Mouse (Mus musculus) E14TG2a.4 (cell line): ENCODE data around the gene Nelfcd.

Experiments used
- H3K27me3 ChIP-seq: 2 replicates; pipeline ENCODE4 v1.6.1; 2014; ENCODE audit warnings: low read length, control low read depth; ENCODE audit not compliant: insufficient read depth
- H3K36me3 ChIP-seq: 2 replicates; pipeline ENCODE4 v1.6.1; 2014; ENCODE audit warnings: low read length, control low read depth; ENCODE audit not compliant: insufficient read depth
- H3K4me1 ChIP-seq: replicated peaks from 2 replicates; pipeline ENCODE4 v1.6.1; 2014; ENCODE audit warnings: low read depth, low read length, control low read depth
- H3K4me3 ChIP-seq: replicated peaks from 2 replicates; pipeline ENCODE4 v1.5.1; 2014; ENCODE audit warnings: mild to moderate bottlenecking, low read length
- H3K9me3 ChIP-seq: 2 replicates; pipeline ENCODE4 v1.6.1; 2014; ENCODE audit warnings: low read length, control low read depth
- CTCF ChIP-seq: conservative IDR thresholded peaks from 2 replicates; pipeline ENCODE4 v1.5.1; 2014; ENCODE audit warnings: low read length
- NANOG ChIP-seq: IDR thresholded peaks from 2 replicates; pipeline ENCODE4 v1.6.1; 2014; ENCODE audit warnings: borderline replicate concordance, low read length, mixed read lengths
- POU5F1 ChIP-seq: IDR thresholded peaks from 2 replicates; pipeline ENCODE4 v1.6.1; 2014; ENCODE audit warnings: low read length, borderline replicate concordance

Nelfcd gene

DNA sequence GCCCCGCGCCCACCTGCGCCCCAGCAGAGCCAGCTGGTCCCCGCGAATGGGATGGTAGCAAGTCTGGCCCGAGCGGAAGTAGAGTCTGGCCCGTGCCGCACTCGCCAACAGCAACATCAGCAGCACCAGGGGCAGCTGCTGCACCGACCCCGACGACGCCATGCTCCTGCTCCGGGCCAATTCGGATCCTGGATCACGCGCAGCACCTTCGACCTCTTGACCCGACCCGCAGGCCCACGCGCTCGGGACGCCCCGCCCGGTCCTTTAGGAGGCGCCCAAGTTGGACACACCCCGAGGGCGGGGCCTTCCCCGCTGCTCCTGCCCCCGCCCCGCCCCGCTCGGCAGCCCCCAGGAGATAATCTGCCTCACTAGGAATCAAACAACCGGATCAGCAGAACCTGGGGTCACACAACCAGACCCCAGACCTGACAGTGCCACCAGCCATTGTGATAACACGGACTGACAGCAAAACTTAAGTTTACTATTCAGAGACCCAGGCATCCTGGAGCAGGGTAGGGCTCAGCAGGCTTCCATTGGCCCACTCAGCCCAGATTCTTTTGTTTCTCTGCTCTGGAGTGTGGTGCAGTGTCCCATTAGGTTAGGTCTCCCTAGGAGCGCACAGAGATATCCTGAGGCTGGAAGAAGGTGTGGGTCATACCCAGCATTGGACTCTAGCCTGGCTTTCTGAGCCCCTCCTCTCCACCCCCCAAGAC, 23.3 kb downstream of the Nelfcd start, which contains the start of gene Ctsz:
Gene Ctsz, minus strand, starts transcription at position 303 of the 713 bp plus-strand sequence.
- peak within 1 kb of the TSS; percentile 79 for H3K4me3 ChIP-seq
- H3K27me3 ChIP-seq, result peaks cover 8% of the 10 kb centered on the region
- no peak for TF ChIP-seq CTCF
- no peak for TF ChIP-seq POU5F1
- TF ChIP-seq NANOG, result no peak
- H3K36me3 ChIP-seq, result peaks cover 30% of the 10 kb centered on the region
- no peaks in the 10 kb centered on the region for H3K9me3 ChIP-seq
- peaks cover 60% of the 10 kb centered on the region for H3K4me1 ChIP-seq

DNA sequence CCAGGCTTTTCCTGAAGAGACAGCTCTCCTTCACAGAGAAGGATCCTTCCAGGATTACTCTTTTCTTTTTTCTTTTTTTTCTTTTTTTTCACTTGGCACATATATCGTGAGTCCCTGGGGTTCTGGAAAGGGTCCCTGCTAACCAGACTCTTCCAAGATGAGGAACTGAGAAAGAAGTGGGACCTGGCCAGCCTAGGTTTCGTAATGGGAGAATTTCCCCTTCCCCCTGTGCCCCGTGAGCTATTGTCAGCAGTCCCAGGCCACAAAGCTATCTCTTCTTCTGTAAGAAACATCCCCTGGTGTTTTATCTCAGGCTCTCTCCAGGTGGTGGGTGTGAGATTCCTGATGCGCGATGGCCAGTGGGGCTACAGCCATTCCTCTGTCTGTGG, 23.8 kb downstream of the Nelfcd start:
- Histone ChIP-seq H3K4me1 (peaks cover 55% of the 10 kb centered on the region), H3K4me3 (peak overlapping the region; percentile 79; the same call in 1 of the 2 replicates), H3K36me3 (peaks cover 30% of the 10 kb centered on the region), H3K27me3 (peaks cover 13% of the 10 kb centered on the region), H3K9me3 (no peaks in the 10 kb centered on the region)
- TF ChIP-seq NANOG (no peak), CTCF (no peak), POU5F1 (no peak)

DNA sequence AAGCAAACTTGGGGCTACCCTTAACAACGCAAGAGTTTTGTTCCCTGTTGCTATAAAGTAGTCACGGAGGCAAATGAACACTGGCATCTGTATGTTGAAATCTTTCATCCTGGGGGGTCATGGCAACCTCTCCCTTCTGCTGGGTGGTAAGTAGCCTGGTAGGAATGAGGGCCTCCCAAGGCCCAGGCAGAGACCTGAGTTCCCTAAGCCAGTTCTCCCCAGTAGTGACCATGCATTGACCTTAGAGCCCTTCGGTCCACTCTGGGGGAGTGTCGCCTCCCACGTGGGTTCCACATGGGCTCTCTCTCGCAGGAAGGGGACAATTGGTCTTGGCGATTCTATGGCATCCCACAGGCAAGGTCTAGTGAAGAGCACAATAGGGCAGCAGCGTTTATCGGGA, 24.4 kb downstream of the Nelfcd start:
- H3K27me3 ChIP-seq, result peaks cover 14% of the 10 kb centered on the region
- no peak overlapping the region for H3K4me3 ChIP-seq
- peaks cover 50% of the 10 kb centered on the region for H3K4me1 ChIP-seq
- TF ChIP-seq CTCF, result no peak
- TF ChIP-seq POU5F1, result no peak
- no peak for TF ChIP-seq NANOG
- H3K36me3 ChIP-seq, result peaks cover 25% of the 10 kb centered on the region
- no peaks in the 10 kb centered on the region for H3K9me3 ChIP-seq

DNA sequence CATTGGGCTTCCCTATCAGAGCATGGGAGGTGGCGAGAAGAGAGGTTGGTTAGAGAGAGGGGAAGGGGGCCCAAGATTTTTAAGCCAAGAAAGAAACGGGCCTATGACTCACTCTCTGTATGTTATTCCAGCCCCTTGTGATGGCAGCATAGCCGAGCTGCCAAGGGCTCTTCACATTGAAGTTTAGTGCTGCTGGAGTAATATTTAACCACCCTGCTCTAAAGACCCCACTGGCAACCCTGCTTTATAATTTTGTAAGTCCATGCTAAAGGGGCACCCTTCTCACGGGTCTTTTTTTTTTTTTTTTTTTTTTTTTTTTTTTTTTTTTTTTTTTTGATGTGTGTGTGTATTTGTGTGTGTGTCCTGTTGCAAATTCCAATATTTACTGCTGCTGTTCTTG, 26.3 kb downstream of the Nelfcd start:
- Histone ChIP-seq H3K9me3 (no peaks in the 10 kb centered on the region), H3K27me3 (peaks cover 32% of the 10 kb centered on the region), H3K4me3 (no peak overlapping the region), H3K4me1 (peaks cover 32% of the 10 kb centered on the region), H3K36me3 (peaks cover 9% of the 10 kb centered on the region)
- TF ChIP-seq NANOG (no peak), POU5F1 (no peak), CTCF (no peak)

DNA sequence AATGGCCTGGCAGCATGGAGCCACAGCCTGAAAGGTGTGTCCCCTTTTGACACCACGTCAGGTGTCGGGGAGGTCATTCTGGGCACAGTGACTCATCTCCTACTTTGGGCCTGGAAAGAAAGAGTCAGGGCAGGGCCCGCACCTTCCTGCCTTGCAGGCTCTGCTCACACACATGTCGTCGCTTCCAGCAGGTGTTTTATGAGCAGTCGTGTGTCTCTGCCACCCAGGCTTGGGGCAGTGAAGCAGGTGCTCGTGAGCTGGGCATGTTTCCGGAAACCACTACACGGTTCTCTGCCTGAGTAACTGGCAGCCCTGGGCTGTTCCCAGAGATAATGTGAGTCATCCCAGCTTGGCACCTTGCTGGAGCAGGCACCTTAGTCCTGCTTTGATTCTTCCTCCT, 26.9 kb downstream of the Nelfcd start:
- H3K36me3 ChIP-seq, result peaks cover 3% of the 10 kb centered on the region; the same call in 1 of the 2 replicates

DNA sequence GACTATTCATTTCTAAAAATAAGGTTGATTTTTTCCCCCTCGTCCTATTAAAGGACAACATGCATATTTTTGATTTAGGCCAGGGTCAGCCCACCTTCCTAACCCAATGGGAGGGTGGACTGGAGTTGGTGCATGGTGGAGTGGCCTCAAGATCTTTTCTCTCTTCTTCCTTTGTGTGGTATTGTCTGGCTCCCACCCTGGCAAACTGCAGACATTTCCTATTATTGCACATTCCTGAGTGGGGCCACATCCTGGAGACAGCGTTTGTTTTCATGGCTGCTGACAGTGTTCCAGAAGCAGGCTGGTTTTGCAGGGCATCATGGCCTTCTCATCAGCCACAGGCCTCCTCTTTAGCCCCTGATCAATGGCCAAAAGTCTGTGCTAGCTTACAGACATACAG, 27.4 kb downstream of the Nelfcd start:
- no peak for TF ChIP-seq POU5F1
- TF ChIP-seq CTCF, result no peak
- no peak for TF ChIP-seq NANOG
- Histone ChIP-seq H3K36me3 (no peaks in the 10 kb centered on the region), H3K27me3 (peaks cover 39% of the 10 kb centered on the region), H3K9me3 (no peaks in the 10 kb centered on the region), H3K4me3 (no peak overlapping the region), H3K4me1 (peaks cover 21% of the 10 kb centered on the region)

More for the DNA sequence above, 26.9 kb downstream of the Nelfcd start:
- peaks cover 27% of the 10 kb centered on the region for H3K4me1 ChIP-seq
- TF ChIP-seq POU5F1 (no peak), NANOG (no peak), CTCF (no peak)
- H3K9me3 ChIP-seq, result no peaks in the 10 kb centered on the region
- H3K27me3 ChIP-seq, result peaks cover 36% of the 10 kb centered on the region
- H3K4me3 ChIP-seq, result no peak overlapping the region

DNA sequence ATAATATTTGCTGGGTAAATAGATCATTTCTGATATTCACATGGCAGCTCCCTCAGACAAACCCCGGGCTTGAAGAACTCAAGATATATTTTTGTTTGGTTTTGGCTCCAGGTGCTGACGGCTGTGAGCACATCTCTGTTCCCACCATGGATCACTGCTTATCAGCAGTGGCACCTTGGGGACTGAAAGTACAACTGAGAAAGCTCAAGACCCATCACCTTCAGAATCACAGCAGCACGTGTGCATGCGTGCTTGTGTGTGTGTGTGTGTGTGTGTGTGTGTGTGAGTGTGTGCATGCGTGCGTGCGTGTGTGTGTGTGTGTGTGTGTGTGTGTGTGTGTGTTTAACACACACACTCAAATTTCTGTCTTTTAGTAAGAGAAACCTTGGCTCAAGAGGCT, 28.8 kb downstream of the Nelfcd start:
- Histone ChIP-seq H3K36me3 (no peaks in the 10 kb centered on the region), H3K4me3 (no peak overlapping the region)
- TF ChIP-seq NANOG (no peak), CTCF (no peak), POU5F1 (no peak)

DNA sequence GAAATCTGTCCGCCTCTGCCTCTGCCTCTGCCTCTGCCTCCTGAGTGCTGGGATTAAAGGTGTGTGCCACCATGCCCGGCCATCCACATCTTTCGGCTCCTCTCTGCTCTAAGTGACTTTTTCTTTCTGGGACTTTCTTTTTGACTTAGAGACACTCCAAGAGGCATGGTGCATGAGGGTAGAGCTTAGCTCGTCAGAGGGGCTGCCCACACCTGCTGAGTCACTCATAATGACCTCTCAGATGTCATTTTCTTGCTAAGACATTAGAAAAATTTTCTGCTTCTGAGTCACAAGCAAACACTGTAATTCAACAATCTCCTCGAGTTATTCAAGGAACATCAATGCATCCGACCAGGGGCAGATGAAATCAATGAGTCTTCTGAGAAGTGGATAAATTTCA, 29.4 kb downstream of the Nelfcd start:
- Histone ChIP-seq H3K4me1 (peaks cover 5% of the 10 kb centered on the region; the same call in 1 of the 2 replicates), H3K36me3 (no peaks in the 10 kb centered on the region), H3K4me3 (no peak overlapping the region), H3K9me3 (no peaks in the 10 kb centered on the region), H3K27me3 (peaks cover 45% of the 10 kb centered on the region)
- no peak for TF ChIP-seq POU5F1
- TF ChIP-seq NANOG, result no peak
- no peak for TF ChIP-seq CTCF

More for the DNA sequence above, 28.8 kb downstream of the Nelfcd start:
- H3K9me3 ChIP-seq, result no peaks in the 10 kb centered on the region
- H3K4me1 ChIP-seq, result peaks cover 12% of the 10 kb centered on the region
- peaks cover 45% of the 10 kb centered on the region for H3K27me3 ChIP-seq

DNA sequence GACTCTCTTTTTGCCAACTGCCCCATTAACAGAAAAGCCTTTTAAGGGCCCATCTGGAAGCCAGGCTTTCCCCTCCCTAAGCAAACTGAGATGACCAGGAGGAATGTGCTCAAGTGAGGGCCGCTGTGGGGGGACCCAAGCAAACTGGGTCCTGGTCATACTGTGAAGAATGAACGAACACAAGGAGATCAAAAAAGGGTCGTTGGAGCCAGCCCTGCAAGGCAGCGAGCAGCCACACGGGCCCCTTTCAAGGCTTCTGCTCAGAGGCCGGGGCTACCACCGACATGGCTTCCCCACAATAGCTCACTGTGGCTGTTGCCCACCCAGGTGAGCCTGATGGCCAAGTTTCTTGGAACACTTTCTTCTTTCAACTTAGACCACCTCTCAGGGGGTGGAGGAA, 30.9 kb downstream of the Nelfcd start:
- TF ChIP-seq CTCF, result no peak
- H3K36me3 ChIP-seq, result no peaks in the 10 kb centered on the region
- H3K4me3 ChIP-seq, result no peak overlapping the region

More for the DNA sequence above, 30.9 kb downstream of the Nelfcd start:
- peaks cover 12% of the 10 kb centered on the region for H3K4me1 ChIP-seq
- no peaks in the 10 kb centered on the region for H3K9me3 ChIP-seq
- H3K27me3 ChIP-seq, result peaks cover 48% of the 10 kb centered on the region
